Mouse (Mus musculus): ENCODE results near the gene Shank2.

The Shank2 gene

GRCm38 (mm10) chr7:144030796-144031195, 29.1 kb downstream of the Shank2 start:
- no peak for DNase-seq (ENCODE audit: low read depth, low spot score)

GRCm38 (mm10) chr7:144031611-144032010, 29.9 kb downstream of the Shank2 start:
- DNase-seq (ENCODE audit: low read depth, low spot score): no peak

- DNase-seq (ENCODE audit: low read depth, low spot score): no peak
Measured at GRCm38 (mm10) chr7:144037541-144037940, 35.8 kb downstream of the Shank2 start.

GRCm38 (mm10) chr7:144037966-144038669, 36.4 kb downstream of the Shank2 start:
- DNase-seq (ENCODE audit: low read depth, low spot score): peak; percentile 48

- no peak for DNase-seq (ENCODE audit: low read depth, low spot score)
Measured at GRCm38 (mm10) chr7:144038741-144039140, 37.0 kb downstream of the Shank2 start.

GRCm38 (mm10) chr7:144040328-144040727, 38.6 kb downstream of the Shank2 start:
- no peak for DNase-seq (ENCODE audit: low read depth, low spot score)

GRCm38 (mm10) chr7:144052076-144052475, 50.3 kb downstream of the Shank2 start:
- no peak for DNase-seq (ENCODE audit: low read depth, low spot score)

GRCm38 (mm10) chr7:144055188-144055587, 53.5 kb downstream of the Shank2 start:
- no peak for DNase-seq (ENCODE audit: low read depth, low spot score)

GRCm38 (mm10) chr7:144055702-144056531, 54.2 kb downstream of the Shank2 start:
- DNase-seq (ENCODE audit: low read depth, low spot score): no peak

- no peak for DNase-seq (ENCODE audit: low read depth, low spot score)
Measured at GRCm38 (mm10) chr7:144070162-144070949, 68.6 kb downstream of the Shank2 start.

GRCm38 (mm10) chr7:144072219-144072618, 70.5 kb downstream of the Shank2 start:
- DNase-seq (ENCODE audit: low read depth, low spot score): peak; percentile 19

- no peak for DNase-seq (ENCODE audit: low read depth, low spot score)
Measured at GRCm38 (mm10) chr7:144072856-144073255, 71.1 kb downstream of the Shank2 start.

GRCm38 (mm10) chr7:144074718-144075117, 73.0 kb downstream of the Shank2 start:
- DNase-seq (ENCODE audit: low read depth, low spot score): no peak

GRCm38 (mm10) chr7:144078661-144079060, 76.9 kb downstream of the Shank2 start:
- DNase-seq (ENCODE audit: low read depth, low spot score): no peak

GRCm38 (mm10) chr7:144079861-144080260, 78.1 kb downstream of the Shank2 start:
- no peak for DNase-seq (ENCODE audit: low read depth, low spot score)

GRCm38 (mm10) chr7:144081448-144081847, 79.7 kb downstream of the Shank2 start:
- DNase-seq (ENCODE audit: low read depth, low spot score): peak; percentile 40

- no peak for DNase-seq (ENCODE audit: low read depth, low spot score)
Measured at GRCm38 (mm10) chr7:144081963-144082362, 80.2 kb downstream of the Shank2 start.

GRCm38 (mm10) chr7:144087277-144087676, 85.5 kb downstream of the Shank2 start:
- no peak for DNase-seq (ENCODE audit: low read depth, low spot score)

GRCm38 (mm10) chr7:144094132-144094531, 92.4 kb downstream of the Shank2 start:
- no peak for DNase-seq (ENCODE audit: low read depth, low spot score)

- peak; percentile 46 for DNase-seq (ENCODE audit: low read depth, low spot score)
Measured at GRCm38 (mm10) chr7:144097314-144097713, 95.6 kb downstream of the Shank2 start.

GRCm38 (mm10) chr7:144102222-144102980, 100.7 kb downstream of the Shank2 start:
- peak; percentile 36 for DNase-seq (ENCODE audit: low read depth, low spot score)

All from telencephalon, adult 2 months (tissue).